Mouse (Mus musculus) forebrain, embryonic 11.5 days (tissue): ENCODE measurements at regions not wholly inside any gene's neighbourhood (a gene's known extent, or its start where the extent isn't known, plus 50 kb on each side); places are given as distances from the start of the nearest gene placed in this dataset.

ENCODE experiments used
- ATAC-seq: fragments of 200-750 bp; cut with Nextera tagmentation; replicated peaks from 2 replicates; pipeline ENCODE4 v1.8.0; 2017; ENCODE audit warnings: moderate TSS enrichment; ENCODE audit not compliant: low FRiP score
- DNase-seq: peaks from one replicate; pipeline ENCODE4 v3.0.0-alpha.2; 2017; ENCODE audit warnings: low spot score
- H3K27ac ChIP-seq: fragments of 300-500 bp; sonication (generic); 2 replicates; pipeline ENCODE4 v1.5.1; 2014; ENCODE audit warnings: low read depth, low read length
- H3K27me3 ChIP-seq: fragments of 300-500 bp; sonication (generic); 2 replicates; pipeline ENCODE4 v1.6.1; 2014; ENCODE audit warnings: mild to moderate bottlenecking, low read length, mixed read lengths; ENCODE audit not compliant: control insufficient read depth, insufficient read depth
- H3K36me3 ChIP-seq: fragments of 300-500 bp; sonication (generic); 2 replicates; pipeline ENCODE4 v1.6.1; 2014; ENCODE audit warnings: mild to moderate bottlenecking, low read length, moderate library complexity, mixed read lengths; ENCODE audit not compliant: control insufficient read depth, insufficient read depth
- H3K4me1 ChIP-seq: fragments of 300-500 bp; sonication (generic); replicated peaks from 2 replicates; pipeline ENCODE4 v1.6.1; 2014; ENCODE audit warnings: low read length, mixed read lengths; ENCODE audit not compliant: control insufficient read depth, insufficient read depth
- H3K4me2 ChIP-seq: fragments of 300-500 bp; sonication (generic); 2 replicates; pipeline ENCODE4 v1.6.1; 2014; ENCODE audit warnings: low read depth, mild to moderate bottlenecking, low read length, moderate library complexity, mixed read lengths; ENCODE audit not compliant: severe bottlenecking
- H3K4me3 ChIP-seq: fragments of 300-500 bp; sonication (generic); 2 replicates; pipeline ENCODE4 v1.5.1; 2014; ENCODE audit warnings: low read depth, low read length
- H3K9ac ChIP-seq: fragments of 300-500 bp; sonication (generic); 2 replicates; pipeline ENCODE4 v1.6.1; 2014; ENCODE audit warnings: low read length
- H3K9me3 ChIP-seq: fragments of 300-500 bp; sonication (generic); 2 replicates; pipeline ENCODE4 v1.6.1; 2016; ENCODE audit warnings: low read length, mixed read lengths; ENCODE audit not compliant: control insufficient read depth
- WGBS: fragments of 180-500 bp; shearing (Covaris S2); extraction: QIAGEN DNeasy Blood & Tissue Kit; methylation state at CpG from one replicate; pipeline ENCODE4 v1.1.7; 2014; 5-methylcytosine and 5-hydroxymethylcytosine counted together

DNA sequence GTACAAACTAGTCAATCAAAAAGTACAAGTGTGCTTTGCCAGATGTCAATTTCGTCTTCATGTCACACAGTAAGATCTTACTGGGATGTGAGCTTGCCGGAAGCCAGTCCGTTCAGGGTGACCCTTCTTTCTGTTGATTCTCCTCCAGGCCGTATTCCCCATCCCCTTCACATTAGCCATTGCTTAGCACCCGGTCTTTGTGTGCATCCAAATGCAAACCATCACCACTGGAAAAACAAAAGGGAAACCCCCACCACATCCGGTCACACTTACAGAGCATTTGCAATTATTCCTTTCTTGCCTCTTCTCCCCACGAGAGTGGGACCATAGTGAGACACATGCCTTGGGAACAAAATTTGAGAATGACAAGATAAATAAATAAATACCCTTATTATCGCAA, 616.2 kb upstream of the Gm10131 start:
- no peak overlapping the region for H3K4me3 ChIP-seq
- H3K27me3 ChIP-seq, result no peaks in the 10 kb centered on the region
- no peak overlapping the region for H3K27ac ChIP-seq
- H3K4me1 ChIP-seq, result no peaks in the 10 kb centered on the region; the same call in 1 of the 2 replicates
- H3K9ac ChIP-seq, result no peak overlapping the region
- H3K36me3 ChIP-seq, result no peaks in the 10 kb centered on the region
- H3K4me2 ChIP-seq, result no peak overlapping the region
- no peaks in the 10 kb centered on the region for H3K9me3 ChIP-seq
- DNase-seq, result no peak
- no peak for ATAC-seq
- 64% methylated on average over 8 of the region's 8 CpGs for WGBS

GRCm38 (mm10) chr8:34726145-34726767, 614.7 kb upstream of the Gm10131 start:
- no peaks in the 10 kb centered on the region for H3K27me3 ChIP-seq
- WGBS, result 74% methylated on average over 10 of the region's 10 CpGs
- no peak for DNase-seq
- H3K4me3 ChIP-seq, result no peak overlapping the region
- no peak overlapping the region for H3K4me2 ChIP-seq
- no peaks in the 10 kb centered on the region for H3K4me1 ChIP-seq
- no peak overlapping the region for H3K27ac ChIP-seq
- H3K9me3 ChIP-seq, result no peaks in the 10 kb centered on the region
- no peak overlapping the region for H3K9ac ChIP-seq
- ATAC-seq, result no peak
- H3K36me3 ChIP-seq, result no peaks in the 10 kb centered on the region

- no peak overlapping the region for H3K27ac ChIP-seq
- no peak overlapping the region for H3K4me2 ChIP-seq
- DNase-seq (no peak), ATAC-seq (no peak)
- 80% methylated on average over 4 of the region's 4 CpGs for WGBS
- no peak overlapping the region for H3K4me3 ChIP-seq
- H3K27me3 ChIP-seq, result no peaks in the 10 kb centered on the region
- no peaks in the 10 kb centered on the region for H3K4me1 ChIP-seq
- H3K9me3 ChIP-seq, result no peaks in the 10 kb centered on the region
- H3K9ac ChIP-seq, result no peak overlapping the region
- H3K36me3 ChIP-seq, result no peaks in the 10 kb centered on the region
These were observed 614.0 kb upstream of the Gm10131 start for GRCm38 (mm10) chr8:34725546-34725945.

DNA sequence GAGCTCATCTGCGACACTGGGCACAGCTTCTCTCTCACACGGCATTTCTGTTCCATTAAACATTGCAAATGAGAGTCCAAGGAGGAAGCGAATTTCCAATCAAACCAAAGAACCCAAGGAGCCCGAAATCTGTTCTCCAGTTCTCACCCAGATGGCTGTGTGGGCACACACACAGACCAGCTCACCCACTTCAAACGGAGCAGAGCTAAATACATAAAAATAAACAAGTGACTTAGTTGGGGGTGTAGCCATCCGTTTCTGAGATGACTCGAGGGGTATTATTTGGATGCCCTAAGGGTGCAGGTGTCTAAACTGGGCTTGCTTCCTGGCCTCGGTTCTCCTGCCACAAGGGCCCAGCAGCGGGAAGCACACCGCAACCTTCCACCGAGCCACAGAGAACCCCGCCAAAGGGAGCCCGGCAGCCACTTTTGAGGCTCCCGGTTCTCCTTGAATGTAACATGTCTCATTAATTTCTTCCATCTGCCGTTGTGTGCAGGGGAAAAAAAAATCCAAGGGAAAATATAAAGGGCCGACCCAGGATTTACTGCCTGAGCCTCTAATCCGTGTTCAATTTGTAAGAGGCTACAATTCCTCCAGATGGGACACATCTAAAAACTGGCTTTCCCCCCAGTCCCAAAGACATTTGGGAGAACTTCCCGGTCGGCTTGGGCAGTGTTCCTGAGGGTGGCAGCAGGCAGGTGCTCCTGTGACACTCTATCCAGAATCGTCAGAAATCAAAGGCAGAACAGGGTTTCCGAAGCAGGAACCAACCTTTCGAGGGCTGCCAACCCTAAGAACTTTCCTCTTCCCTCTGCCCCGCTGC, 598.6 kb upstream of the Gm10131 start:
- 88% methylated on average over 23 of the region's 23 CpGs for WGBS
- H3K4me1 ChIP-seq, result no peaks in the 10 kb centered on the region
- no peak overlapping the region for H3K9ac ChIP-seq
- H3K9me3 ChIP-seq, result no peaks in the 10 kb centered on the region
- H3K4me2 ChIP-seq, result no peak overlapping the region
- H3K27ac ChIP-seq, result no peak overlapping the region
- no peaks in the 10 kb centered on the region for H3K27me3 ChIP-seq
- H3K36me3 ChIP-seq, result no peaks in the 10 kb centered on the region
- H3K4me3 ChIP-seq, result no peak overlapping the region
- ATAC-seq, result no peak
- no peak for DNase-seq

GRCm38 (mm10) chr8:34709316-34709715, 597.8 kb upstream of the Gm10131 start:
- Histone ChIP-seq H3K4me1 (no peaks in the 10 kb centered on the region), H3K27ac (no peak overlapping the region), H3K27me3 (no peaks in the 10 kb centered on the region), H3K9me3 (no peaks in the 10 kb centered on the region), H3K9ac (no peak overlapping the region), H3K4me2 (no peak overlapping the region), H3K36me3 (no peaks in the 10 kb centered on the region), H3K4me3 (no peak overlapping the region)
- DNase-seq (no peak), ATAC-seq (no peak)
- 72% methylated on average over 11 of the region's 11 CpGs for WGBS

- no peaks in the 10 kb centered on the region for H3K9me3 ChIP-seq
- ATAC-seq (peak; percentile 53; the same call in 1 of the 2 replicates), DNase-seq (peak; percentile 55)
- no peak overlapping the region for H3K4me3 ChIP-seq
- no peak overlapping the region for H3K4me2 ChIP-seq
- no peaks in the 10 kb centered on the region for H3K27me3 ChIP-seq
- no peaks in the 10 kb centered on the region for H3K36me3 ChIP-seq
- no peak overlapping the region for H3K9ac ChIP-seq
- H3K4me1 ChIP-seq, result no peaks in the 10 kb centered on the region; the same call in 1 of the 2 replicates
- no peak overlapping the region for H3K27ac ChIP-seq
- WGBS, result 5% methylated on average over 6 of the region's 8 CpGs
These were observed 591.8 kb upstream of the Gm10131 start for GRCm38 (mm10) chr8:34703351-34703750.

GRCm38 (mm10) chr8:34702806-34703205, 591.3 kb upstream of the Gm10131 start:
- Histone ChIP-seq H3K9me3 (no peaks in the 10 kb centered on the region), H3K27me3 (no peaks in the 10 kb centered on the region), H3K4me2 (no peak overlapping the region), H3K27ac (no peak overlapping the region), H3K4me3 (no peak overlapping the region), H3K36me3 (no peaks in the 10 kb centered on the region), H3K4me1 (no peaks in the 10 kb centered on the region; the same call in 1 of the 2 replicates), H3K9ac (no peak overlapping the region)
- 71% methylated on average over 2 of the region's 2 CpGs for WGBS
- no peak for DNase-seq
- no peak for ATAC-seq

- no peak overlapping the region for H3K4me3 ChIP-seq
- H3K4me2 ChIP-seq, result no peak overlapping the region
- no peaks in the 10 kb centered on the region; the same call in 1 of the 2 replicates for H3K4me1 ChIP-seq
- no peaks in the 10 kb centered on the region for H3K36me3 ChIP-seq
- ATAC-seq (no peak), DNase-seq (no peak)
- WGBS, result 71% methylated on average over 4 of the region's 4 CpGs
- H3K9ac ChIP-seq, result no peak overlapping the region
- H3K9me3 ChIP-seq, result no peaks in the 10 kb centered on the region
- no peaks in the 10 kb centered on the region for H3K27me3 ChIP-seq
- H3K27ac ChIP-seq, result no peak overlapping the region
These were observed 587.5 kb upstream of the Gm10131 start for GRCm38 (mm10) chr8:34699015-34699414.
